Mouse (Mus musculus): Measurements from ENCODE around the gene Gm28374. TPM values are rescaled to one million over a fixed set of nuclear protein-coding genes. Genes with fewer than 3 reads are reported as not detected.

Gm28374 gene
- total and polyA plus RNA-seq, 3 experiments = 0.40 TPM; not detected in 2

GRCm38 (mm10) chr19:6071261-6071660 is 10.8 kb downstream of the Gm28374 start:
- Histone ChIP-seq H3K4me3 (replicated peaks in 1 of 3; ENCODE audit: low read depth in 2 of 3, low read length in 2 of 3, poor library complexity in 1 of 3) (no peak overlapping the region), H3K79me2 (replicated peaks; ENCODE audit: control insufficient read depth, extremely low read depth, insufficient read depth, poor library complexity, severe bottlenecking) (peaks cover 17% of the 10 kb centered on the region), H3K9me3 (replicated peaks; ENCODE audit: low read length) (no peaks in the 10 kb centered on the region), H3K36me3 (replicated peaks in 1 of 2; ENCODE audit: control insufficient read depth in 1 of 2, insufficient read depth in 1 of 2, low read length in 1 of 2) (peaks cover 48 to 73% of the 10 kb centered on the region in 2 experiments), H3K4me2 (ENCODE audit: insufficient read depth, low read depth, poor library complexity, severe bottlenecking) (no peak overlapping the region), H3K4me1 (ENCODE audit: control insufficient read depth in 1 of 2, insufficient read depth in 2 of 2) (peaks cover 9 to 37% of the 10 kb centered on the region in 2 experiments), H3K27ac (ENCODE audit: insufficient read depth, low read depth) (no peak overlapping the region), H3K27me3 (replicated peaks) (no peaks in the 10 kb centered on the region), H3K9ac (ENCODE audit: insufficient read depth, low read depth) (no peak overlapping the region)
- dilution Hi-C loops (cut with MboI; ENCODE audit: extremely low pct_ligation_motif_present, extremely low pct_unique_long_range_greater_than_20kb, low sequenced_read_pairs) = no loop called here
- no peak for DNase-seq (ENCODE audit: extremely low read depth)
- TF ChIP-seq CTCF (conservative IDR thresholded peaks at IDR 0.05 in 1 of 2, IDR thresholded peaks at IDR 0.05 in 1 of 2; ENCODE audit: low read depth in 2 of 2, low read length in 2 of 2) (no peak), BHLHE40 (IDR thresholded peaks at IDR 0.05; ENCODE audit: low read depth, low read length) (no peak), MXI1 (IDR thresholded peaks at IDR 0.05; ENCODE audit: low read depth, low read length) (no peak), MAX (IDR thresholded peaks at IDR 0.05; ENCODE audit: low read length) (no peak), E2F4 (IDR thresholded peaks at IDR 0.05; ENCODE audit: insufficient replicate concordance, low read depth, low read length) (no peak), ETS1 (conservative IDR thresholded peaks at IDR 0.05; ENCODE audit: low read depth, low read length) (no peak), POLR2AphosphoS2 (IDR thresholded peaks at IDR 0.05; ENCODE audit: low read depth, low read length) (no peak), TCF12 (IDR thresholded peaks at IDR 0.05; ENCODE audit: low read depth, low read length) (no peak), MYC (IDR thresholded peaks at IDR 0.05; ENCODE audit: low read depth, low read length) (no peak), JUND (conservative IDR thresholded peaks at IDR 0.05; ENCODE audit: low read depth, low read length) (no peak), SMC3 (IDR thresholded peaks at IDR 0.05; ENCODE audit: low read depth, low read length) (no peak), NRF1 (IDR thresholded peaks at IDR 0.05; ENCODE audit: low read depth, low read length) (no peak), TBP (conservative IDR thresholded peaks at IDR 0.05; ENCODE audit: low read depth, low read length) (no peak), POLR2A (IDR thresholded peaks at IDR 0.05; ENCODE audit: low read depth, low read length) (no peak), KAT2A (IDR thresholded peaks at IDR 0.05; ENCODE audit: insufficient replicate concordance, low read length) (no peak), ZC3H11A (IDR thresholded peaks at IDR 0.05; ENCODE audit: low read depth, low read length) (no peak), NELFE (IDR thresholded peaks at IDR 0.05; ENCODE audit: low read depth, low read length) (no peak), RAD21 (IDR thresholded peaks at IDR 0.05; ENCODE audit: low read depth, low read length) (no peak), GABPA (IDR thresholded peaks at IDR 0.05; ENCODE audit: insufficient replicate concordance, low read depth, low read length) (no peak)
- in situ Hi-C loops (cut with MboI; ENCODE audit: low pct_ligation_motif_present, low pct_unique_long_range_greater_than_20kb, low sequenced_read_pairs) = no loop called here

GRCm38 (mm10) chr19:6070571-6071250 is 11.3 kb downstream of the Gm28374 start:
- no peak overlapping the region for H3K27ac ChIP-seq (ENCODE audit: insufficient read depth, low read depth)
- no peak overlapping the region for H3K4me2 ChIP-seq (ENCODE audit: insufficient read depth, low read depth, poor library complexity, severe bottlenecking)
- H3K27me3 ChIP-seq (replicated peaks) = no peaks in the 10 kb centered on the region
- H3K9me3 ChIP-seq (replicated peaks; ENCODE audit: low read length) = no peaks in the 10 kb centered on the region
- peaks cover 11% of the 10 kb centered on the region for H3K79me2 ChIP-seq (replicated peaks; ENCODE audit: control insufficient read depth, extremely low read depth, insufficient read depth, poor library complexity, severe bottlenecking)
- TF ChIP-seq IRF4 (IDR thresholded peaks at IDR 0.05; ENCODE audit: low read depth, low read length) (no peak), JUND (conservative IDR thresholded peaks at IDR 0.05; ENCODE audit: low read depth, low read length) (no peak), TCF12 (IDR thresholded peaks at IDR 0.05; ENCODE audit: low read depth, low read length) (no peak), ELF1 (IDR thresholded peaks at IDR 0.05; ENCODE audit: low read depth, low read length) (no peak), JUN (IDR thresholded peaks at IDR 0.05; ENCODE audit: insufficient read depth, low read depth, low read length) (no peak), USF1 (IDR thresholded peaks at IDR 0.05; ENCODE audit: low read depth, low read length) (no peak), MEF2A (IDR thresholded peaks at IDR 0.05; ENCODE audit: borderline replicate concordance, low read depth, low read length) (no peak), ZMIZ1 (IDR thresholded peaks at IDR 0.05; ENCODE audit: low read depth, low read length) (no peak), RCOR1 (conservative IDR thresholded peaks at IDR 0.05; ENCODE audit: low read depth, low read length) (no peak), ZNF384 (IDR thresholded peaks at IDR 0.05; ENCODE audit: low read depth, low read length) (no peak), NELFE (IDR thresholded peaks at IDR 0.05; ENCODE audit: low read depth, low read length) (no peak)
- H3K4me3 ChIP-seq (replicated peaks in 1 of 3; ENCODE audit: low read depth in 2 of 3, low read length in 2 of 3, poor library complexity in 1 of 3) = no peak overlapping the region
- in situ Hi-C loops (cut with MboI; ENCODE audit: low pct_ligation_motif_present, low pct_unique_long_range_greater_than_20kb, low sequenced_read_pairs) (no loop called here), dilution Hi-C loops (cut with MboI; ENCODE audit: extremely low pct_ligation_motif_present, extremely low pct_unique_long_range_greater_than_20kb, low sequenced_read_pairs) (no loop called here)
- H3K36me3 ChIP-seq (replicated peaks in 1 of 2; ENCODE audit: control insufficient read depth in 1 of 2, insufficient read depth in 1 of 2, low read length in 1 of 2) = peaks cover 48 to 73% of the 10 kb centered on the region in 2 experiments
- H3K4me1 ChIP-seq (ENCODE audit: control insufficient read depth in 1 of 2, insufficient read depth in 2 of 2) = peaks cover 8 to 33% of the 10 kb centered on the region in 2 experiments
- no peak for DNase-seq (ENCODE audit: extremely low read depth)
- no peak overlapping the region for H3K9ac ChIP-seq (ENCODE audit: insufficient read depth, low read depth)

Measured in CH12.LX (cell line).